Mouse (Mus musculus): Measurements from ENCODE around the gene Epha2.

DNA sequence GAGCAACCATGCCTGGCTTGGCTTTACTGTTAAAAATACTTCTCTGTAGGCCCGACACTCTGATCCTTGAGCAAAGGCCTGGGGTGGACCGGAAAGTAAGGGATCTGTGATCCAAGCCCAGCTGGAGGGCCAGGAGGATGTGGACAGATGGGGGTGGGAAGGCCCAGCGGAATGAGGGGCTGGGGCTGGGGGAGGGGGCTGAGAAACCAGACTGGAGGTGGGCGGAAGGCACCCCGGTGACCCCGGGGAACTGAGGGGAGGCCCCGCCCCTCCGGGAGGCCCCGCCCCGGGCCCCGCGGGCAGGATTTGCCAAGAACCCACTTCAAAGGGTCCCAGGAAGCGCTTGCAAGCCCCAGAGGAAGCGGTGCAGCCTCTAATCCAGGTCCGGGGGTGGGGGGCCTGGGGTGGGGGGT lies 5.3 kb upstream of the Epha2 start:
- TF ChIP-seq POLR2A (IDR thresholded peaks at IDR 0.05; ENCODE audit: borderline replicate concordance, extremely low read depth, insufficient read depth, insufficient read length, poor library complexity, severe bottlenecking) (no peak), CTCF (IDR thresholded peaks at IDR 0.05; ENCODE audit: borderline replicate concordance, extremely low read depth, insufficient read depth, insufficient read length) (no peak)

All from brain, embryonic 14.5 days (tissue).